Mouse (Mus musculus) urinary bladder, postnatal 10 days (tissue): ENCODE results near the gene Sv2b.
"Not testable (repeated sequence)": the region's sequence is repeated elsewhere in the genome, so short reads cannot be mapped to it uniquely, and the experiment has no call there.

ENCODE experiments used
- DNase-seq: peaks from one replicate; pipeline ENCODE4 v3.0.0; 2022; ENCODE audit warnings: low spot score

Gene Sv2b

DNA sequence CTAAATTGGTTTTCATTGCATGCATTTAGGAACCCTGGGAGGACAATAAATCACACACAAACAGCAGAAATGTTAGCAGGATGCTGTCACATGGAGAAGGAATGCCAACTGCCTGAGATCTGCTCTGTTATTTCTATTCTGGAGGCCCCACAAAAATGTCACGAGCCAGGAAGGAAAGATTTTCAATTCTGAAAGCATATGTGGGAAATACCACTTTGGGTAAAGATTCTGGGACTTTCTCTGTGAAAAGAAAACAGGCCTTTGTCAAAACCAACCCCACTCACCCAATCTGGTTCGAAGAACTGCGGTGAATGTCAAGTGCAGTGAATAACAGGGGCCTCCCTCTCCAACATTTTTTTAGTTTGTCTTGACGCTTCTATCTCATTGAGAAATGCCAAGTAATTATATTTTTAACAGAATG lies 99.8 kb downstream of the Sv2b start:
- DNase-seq: no peak

DNA sequence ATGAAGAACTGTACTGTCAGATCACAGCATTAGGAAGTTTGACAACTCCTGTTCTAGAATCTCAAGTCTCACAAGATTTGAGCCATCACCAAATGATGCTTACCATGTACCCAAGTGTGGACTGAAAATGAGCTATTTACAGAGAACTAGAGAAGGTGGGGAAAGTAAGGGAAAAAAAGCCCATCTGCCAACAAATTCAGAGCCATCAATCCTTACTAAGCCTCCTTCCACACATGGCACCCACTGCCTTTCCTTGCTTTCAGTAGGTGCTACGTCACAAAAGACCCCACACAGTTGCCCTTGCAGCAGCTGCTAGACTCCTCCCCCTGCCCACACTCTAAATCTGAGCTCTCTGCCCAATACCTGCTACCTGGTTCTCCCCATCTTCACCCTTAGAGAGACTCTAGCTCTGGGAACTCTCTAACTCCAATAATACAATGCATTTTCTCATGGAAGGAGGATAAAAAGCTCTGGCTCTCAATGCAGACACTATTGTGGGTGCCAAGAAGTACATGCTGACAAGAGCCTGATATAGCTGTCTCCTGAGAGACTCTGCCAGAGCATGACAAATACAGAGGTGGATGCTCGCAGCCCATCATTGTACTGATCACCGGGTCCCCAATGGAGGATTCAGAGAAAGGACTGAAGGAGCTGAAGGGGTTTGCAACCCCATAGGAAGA lies 101.0 kb downstream of the Sv2b start:
- DNase-seq: no peak

DNA sequence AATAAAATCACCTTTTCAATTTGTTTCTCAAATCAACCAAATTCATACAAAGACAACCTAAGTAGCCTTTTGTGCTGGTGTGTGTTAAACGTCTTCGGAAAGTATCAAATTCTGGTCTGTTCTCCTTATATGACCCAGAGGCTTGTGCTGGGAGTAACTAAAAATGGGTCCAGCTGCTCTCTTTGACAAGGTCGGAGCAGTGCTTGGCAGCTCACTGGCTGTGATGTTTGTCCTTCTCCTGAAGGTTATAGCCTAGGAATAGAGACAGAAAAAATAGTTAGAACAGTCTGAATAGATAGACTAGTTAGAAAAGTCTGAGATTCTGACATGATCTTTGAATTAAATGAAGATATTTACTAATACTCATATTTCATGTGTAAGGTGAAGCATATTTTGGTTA lies 102.4 kb downstream of the Sv2b start:
- no peak for DNase-seq

DNA sequence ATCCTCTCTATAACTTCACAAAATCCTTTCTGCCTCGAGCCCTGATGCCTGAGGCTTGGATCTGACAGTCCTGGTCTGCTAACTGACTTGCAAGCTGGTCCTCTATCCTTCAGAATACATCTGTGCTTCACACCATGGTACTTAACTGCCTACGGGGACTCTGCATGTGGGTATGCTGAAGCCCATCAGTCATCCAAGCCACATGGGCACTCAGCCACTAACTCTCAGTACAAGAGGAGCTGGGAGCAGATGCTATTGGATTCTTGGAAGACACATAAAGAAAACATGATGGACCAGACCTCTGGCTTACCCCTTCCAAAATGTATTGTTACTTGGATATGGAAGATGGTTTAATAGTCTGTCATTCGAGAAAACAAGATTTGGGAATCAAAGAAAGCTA lies 103.7 kb downstream of the Sv2b start:
- no peak for DNase-seq

DNA sequence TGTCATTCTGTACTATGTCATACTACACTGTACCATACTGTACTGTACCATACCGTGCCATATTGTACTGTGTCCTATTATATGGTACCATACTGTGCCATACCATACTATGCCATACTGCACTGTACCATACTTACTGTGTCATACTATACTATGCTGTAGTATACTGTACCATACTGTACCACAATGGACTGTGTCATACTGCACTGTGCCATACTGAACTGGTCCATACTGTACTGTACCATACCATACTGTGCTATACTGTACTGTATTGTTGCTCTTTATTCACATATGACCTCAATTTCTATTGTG lies 114.2 kb downstream of the Sv2b start:
- DNase-seq: not testable (repeated sequence)

DNA sequence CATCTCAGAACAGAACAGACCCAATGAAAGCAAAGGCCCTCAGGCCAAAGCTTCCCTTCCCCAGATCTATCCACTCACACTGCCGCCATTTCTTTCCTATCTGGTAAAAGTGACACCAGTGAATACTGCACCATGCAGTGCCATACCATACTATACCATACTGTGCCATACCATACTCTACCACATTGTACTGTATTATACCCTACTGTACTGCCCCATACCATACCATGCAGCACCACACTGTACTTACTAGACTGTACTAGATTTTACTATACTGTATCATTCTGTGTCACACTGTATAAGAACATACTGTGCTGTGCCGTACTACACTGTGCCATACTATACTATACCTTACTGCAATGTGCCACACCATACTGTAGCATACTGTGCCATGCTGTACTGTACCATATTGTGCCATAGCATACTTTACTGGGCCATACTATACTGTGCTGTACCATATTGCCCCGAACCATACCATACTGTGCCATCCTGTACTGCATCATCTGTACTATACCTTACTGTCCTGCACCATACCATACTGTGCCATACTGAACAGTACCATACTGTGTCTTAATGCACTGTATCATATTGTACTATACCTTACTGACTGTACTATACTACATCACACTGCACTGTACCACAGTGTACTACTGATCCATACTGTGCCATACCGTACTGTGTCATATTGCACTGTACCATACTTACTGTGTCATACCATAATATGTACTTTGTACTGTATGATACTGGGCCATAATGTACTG lies 114.7 kb downstream of the Sv2b start:
- DNase-seq: no peak

DNA sequence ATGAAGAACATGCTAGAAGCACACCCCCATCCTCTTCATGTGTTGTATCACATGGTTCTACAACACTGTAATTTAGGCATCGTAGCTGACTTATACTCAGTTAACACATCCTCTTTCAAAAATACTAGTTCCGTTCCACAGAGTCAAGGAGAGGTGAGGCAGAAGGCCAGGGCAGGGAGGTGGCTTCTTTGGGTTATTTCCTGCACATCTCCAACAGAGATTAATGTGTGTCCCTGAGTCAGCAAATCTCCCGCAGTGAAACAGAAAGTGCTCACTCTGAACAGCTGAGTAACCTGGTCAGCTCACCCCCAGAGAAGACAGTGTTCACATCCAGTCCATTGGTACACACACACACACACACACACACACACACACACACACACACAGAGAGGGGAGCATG lies 118.9 kb downstream of the Sv2b start:
- no peak for DNase-seq

DNA sequence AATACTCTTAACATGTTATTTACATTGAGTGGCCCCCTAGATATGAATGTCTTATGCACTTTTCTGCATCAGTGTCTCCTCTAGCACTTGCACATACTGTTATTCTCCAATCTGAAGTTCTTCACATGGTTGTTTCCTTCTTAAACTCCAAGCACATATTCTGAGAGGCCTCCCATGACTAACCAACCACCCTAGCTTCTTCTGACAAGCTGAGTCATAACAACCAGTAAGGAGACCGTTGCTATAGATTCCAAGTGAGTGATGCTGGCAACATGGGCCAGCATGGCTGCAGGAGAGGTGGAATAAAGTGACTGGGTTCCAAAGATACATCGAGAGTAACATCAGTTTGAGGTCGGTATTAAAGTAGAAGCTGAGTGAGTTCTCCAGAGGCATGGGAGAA lies 134.0 kb downstream of the Sv2b start:
- no peak for DNase-seq

DNA sequence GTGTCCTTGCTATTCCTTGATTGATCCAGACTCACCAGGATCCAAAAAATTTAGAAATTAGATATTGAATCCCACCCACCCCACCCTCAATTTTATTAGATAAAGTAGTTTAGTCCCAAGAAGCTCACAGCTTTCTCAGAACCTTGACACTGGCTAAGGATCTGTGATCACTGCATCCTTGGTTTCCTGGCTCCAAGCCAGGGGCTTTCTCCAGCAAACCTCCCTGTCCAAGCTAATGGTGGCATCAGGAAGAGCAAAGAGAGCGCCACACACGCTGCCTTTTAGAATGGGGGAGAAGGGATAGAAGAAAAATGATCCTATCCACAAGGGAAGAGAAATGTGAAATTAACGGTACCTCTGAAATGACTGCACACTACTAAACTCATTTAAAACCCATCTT lies 141.6 kb downstream of the Sv2b start:
- no peak for DNase-seq

DNA sequence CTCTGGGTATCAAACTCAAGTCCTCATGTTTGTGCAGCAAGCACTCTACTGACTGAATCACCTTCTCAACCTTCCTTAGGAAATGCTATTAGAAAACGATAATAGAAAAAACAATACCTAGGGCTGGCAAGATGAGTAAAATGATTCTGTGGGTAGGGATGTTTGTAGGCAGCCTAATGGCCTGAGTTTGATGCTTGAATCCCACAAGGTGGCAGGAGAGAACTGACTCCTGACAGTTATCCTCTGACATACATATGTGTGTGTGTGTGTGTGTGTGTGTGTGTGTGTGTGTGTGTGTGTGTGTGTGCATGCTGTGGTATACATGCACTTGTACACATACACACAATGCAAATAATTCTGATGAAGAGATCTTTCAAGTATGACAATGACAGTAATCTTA lies 161.9 kb downstream of the Sv2b start:
- no peak for DNase-seq

DNA sequence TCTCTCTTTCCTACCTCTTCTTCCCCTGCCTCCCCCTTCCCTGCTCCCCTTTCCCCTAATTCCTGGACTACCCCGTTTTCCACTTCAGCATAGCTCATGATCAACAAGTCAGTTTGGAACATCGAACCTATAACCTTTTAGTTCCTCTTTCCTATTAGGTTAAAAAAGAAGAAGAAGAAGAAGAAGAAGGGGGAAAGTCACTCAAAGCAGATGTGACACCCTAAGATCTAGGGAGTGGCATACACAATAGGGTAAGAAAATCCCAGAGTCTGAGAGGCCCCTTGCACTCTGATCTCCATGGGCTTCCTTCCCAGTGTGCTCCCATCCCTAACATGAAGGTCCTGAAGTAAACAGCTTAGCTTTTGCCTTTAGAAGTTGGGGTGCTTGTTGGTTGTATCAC lies 166.3 kb downstream of the Sv2b start:
- no peak for DNase-seq

DNA sequence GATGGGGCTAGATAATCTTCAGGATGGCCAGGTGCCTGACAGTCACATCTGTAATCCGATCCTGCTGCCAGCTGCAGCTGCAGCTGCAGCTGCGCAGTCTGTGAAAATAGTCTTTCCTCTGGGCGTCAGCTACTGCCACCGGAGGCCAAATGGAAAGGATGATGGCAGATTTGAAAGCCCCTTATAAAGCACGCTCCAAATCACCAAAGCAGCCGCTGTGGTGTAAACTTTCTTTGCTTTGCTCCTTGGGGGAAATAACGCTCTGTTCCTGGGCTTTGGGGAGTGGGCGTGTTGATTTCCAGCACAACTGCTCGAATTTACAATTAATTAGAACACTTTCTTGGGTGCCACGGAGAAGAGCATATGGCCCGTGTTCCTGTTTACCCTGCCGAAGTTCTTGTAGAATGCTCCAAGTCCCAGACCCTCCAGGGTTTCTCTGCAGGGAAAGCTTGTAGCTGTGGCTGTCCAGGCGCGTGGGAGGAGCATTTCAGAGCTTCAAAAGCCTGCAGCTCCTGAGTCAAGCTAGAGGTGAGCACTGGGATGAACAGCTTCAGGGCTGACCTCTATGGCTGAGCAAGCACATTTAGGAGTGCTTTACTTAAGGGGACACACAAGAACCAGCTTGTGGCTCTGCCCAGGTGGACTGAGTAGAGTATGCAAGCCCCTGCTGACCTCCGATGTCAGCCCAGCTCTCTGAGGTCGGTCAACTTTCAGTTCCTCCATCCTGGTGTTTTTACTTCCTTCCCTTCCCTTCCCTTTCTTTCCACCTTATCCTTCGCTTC lies 167.0 kb downstream of the Sv2b start:
- DNase-seq: no peak

DNA sequence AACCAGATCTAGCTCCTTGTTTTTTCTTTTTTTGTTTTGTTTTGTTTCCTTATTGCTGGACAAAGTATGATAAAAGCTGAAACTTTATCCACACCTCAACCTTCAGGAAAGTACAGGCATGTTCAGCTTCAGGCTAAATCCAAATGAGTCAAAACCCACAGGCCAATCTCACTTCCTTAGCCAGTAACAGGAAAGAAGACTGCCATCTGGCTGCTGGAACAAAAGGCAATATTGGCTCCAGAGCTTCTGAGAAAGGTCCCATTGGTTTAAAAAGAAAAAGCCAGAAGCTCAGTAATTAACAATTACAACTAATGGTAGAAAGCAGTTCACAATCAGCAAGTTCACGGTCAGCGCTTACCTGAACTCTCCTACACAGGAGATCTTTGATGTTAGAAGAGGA lies 169.8 kb downstream of the Sv2b start:
- no peak for DNase-seq

DNA sequence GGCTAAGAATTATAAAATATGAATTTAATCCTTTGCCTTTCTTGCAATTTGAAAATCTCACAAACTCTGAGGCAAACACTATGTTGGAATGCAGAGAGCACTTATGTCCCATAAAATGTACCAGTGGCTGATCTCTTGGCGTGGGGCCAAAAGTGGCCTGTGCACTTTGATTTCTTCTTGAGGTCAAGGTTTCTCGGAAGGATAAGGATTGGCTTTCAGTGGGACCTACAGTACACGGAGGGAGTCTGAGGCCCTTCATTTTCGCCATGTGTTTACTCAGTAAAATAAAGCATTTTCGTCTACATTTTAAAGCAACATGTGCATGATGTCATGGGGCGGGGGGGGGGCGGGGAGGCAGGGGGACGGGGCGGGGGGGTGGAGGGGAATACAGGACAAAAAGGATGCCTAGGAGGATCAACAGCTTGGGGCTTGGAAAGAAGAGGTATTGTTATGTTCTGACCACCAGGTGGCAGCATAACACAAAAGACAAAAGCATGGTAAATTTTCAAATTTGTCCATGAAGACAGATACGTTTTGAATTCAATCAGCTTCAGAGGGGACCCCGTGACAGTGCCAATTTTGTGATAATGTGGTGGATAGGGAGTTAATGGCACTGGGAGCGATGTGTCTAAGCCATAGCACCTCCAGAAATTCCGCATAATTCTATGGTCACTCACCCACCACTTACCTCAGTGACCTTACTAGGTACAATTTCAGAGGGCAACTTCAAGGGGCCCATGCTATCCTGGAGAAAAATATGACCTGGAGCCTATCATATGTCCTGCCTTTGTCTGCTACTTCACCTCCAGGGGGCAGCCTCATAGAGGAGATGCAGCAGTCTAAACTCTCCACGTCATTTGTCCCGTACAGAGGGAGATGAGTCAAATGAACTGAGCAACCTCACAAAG lies 174.1 kb downstream of the Sv2b start:
- no peak for DNase-seq

DNA sequence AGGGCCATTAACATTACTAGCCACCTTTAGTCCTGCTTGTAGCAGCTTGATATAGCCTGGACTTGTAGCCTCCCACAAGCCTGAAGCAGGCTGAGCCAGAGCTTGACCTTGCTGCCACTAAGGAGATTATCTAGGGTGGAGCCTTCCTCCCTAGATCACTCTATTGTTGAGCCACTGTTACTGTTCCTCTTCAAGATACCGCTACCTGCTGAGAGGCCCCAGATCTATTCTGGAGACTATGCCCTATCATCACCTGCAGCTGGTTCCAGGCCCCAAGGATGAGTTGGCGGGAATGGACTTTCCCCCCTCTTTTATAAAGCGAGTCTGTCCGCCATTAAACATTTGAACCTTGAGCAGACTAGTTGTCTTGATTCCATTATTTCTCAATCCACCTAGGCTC lies 181.0 kb downstream of the Sv2b start:
- DNase-seq: no peak

DNA sequence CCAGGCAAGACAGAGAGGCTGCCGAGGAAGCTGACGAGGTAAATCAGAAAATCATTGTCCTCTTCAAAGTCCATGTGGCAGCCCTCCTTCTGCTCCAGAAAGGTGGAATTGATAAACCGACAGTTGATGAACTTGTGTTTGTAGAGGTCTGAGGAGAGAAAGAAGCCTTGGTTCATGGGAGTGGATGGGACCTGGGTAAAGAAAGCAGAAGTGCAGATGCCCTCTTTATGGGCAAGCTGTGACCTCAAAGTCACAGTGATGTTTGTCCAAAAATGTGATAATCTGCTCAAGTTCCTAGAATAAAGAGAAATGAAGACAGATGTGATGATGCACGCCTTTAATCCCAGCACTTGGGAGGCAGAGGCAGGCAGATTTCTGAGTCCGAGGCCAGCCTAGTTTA lies 185.0 kb downstream of the Sv2b start:
- no peak for DNase-seq

DNA sequence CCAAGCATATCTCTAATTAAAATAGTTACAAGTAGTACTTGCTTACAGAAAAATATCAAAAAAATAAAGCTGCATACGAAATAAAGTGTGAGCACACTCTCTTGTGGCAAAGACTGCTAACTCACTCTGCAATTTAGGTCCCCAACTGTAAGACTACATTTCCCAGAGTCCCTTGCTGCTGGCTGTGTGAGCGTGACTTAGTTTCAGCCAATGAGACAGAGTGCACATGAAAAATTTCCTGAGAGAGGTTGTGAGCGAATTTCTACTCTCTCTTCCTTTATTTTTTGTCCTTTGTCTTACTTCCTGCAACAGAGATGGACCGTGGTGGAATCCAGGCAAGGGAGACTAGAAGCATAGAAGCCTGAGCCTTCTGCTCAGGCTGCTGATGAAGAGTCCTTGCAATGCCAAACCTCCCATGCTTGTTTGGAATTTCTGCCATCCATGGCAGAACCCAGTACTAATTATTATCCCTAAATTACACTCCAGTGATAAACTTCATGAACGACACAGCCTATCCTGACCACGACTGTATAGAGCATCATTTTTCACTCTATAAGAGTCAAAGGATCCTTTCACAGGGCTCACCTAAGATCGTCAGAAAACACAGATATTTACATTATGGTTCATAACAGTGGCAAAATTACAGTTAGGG lies 190.9 kb downstream of the Sv2b start:
- no peak for DNase-seq

DNA sequence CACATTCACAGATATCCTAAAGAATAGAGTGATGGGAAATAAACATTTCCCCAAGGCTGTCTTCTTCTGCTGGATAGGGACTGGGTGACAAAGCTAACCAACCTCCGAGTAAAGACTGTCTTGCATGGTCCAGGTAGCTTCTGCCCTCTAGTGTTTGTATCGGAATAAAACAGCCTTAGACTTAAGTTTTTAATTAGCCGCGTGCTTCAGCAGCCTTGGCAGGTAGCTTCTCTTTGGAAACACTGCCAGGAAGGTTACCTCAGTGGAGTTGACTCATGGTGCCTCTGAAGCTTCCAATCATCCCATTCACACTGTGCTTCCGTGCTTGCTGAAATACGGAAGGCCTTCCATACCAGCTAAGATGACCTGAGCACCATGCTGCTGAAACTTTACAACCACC lies 198.4 kb downstream of the Sv2b start:
- DNase-seq: no peak

DNA sequence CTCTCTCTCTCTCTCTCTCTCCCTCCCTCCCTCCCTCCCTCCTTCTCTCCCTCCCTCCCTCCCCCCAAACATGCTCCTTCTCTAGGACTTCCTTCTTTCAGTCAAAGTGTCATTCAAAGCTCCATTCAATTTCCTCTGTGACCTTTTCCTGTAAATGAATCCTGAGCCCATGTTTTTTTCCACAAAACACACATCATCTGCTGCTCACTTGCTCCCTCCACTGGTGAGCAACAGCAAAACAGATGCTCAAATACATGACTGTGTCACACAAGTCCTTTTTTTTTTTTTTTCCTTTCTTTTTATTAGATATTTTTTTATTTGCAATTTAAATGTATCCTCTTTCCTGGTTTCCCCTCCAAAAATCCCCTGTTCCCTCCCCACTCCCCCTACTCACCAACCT lies 201.6 kb downstream of the Sv2b start:
- no peak for DNase-seq

DNA sequence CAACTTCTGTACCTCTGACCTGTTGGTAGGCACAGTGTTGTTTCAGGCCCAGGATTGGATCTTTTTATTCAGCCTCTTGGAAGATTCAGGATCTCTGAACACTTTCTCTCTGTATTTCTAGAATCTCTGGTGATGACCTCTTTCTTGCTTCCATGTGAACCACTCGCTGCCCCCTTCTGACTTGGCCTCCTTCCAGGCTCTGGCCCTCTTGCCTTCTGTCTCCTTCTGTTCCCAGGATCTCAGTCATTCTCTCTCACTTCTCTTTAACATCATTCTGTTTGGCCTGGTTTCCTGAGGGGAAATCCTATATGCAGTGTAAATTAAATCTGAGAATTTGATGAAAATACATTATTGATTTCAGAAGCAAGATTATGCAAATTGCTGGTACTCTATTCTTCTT lies 205.2 kb downstream of the Sv2b start:
- no peak for DNase-seq

DNA sequence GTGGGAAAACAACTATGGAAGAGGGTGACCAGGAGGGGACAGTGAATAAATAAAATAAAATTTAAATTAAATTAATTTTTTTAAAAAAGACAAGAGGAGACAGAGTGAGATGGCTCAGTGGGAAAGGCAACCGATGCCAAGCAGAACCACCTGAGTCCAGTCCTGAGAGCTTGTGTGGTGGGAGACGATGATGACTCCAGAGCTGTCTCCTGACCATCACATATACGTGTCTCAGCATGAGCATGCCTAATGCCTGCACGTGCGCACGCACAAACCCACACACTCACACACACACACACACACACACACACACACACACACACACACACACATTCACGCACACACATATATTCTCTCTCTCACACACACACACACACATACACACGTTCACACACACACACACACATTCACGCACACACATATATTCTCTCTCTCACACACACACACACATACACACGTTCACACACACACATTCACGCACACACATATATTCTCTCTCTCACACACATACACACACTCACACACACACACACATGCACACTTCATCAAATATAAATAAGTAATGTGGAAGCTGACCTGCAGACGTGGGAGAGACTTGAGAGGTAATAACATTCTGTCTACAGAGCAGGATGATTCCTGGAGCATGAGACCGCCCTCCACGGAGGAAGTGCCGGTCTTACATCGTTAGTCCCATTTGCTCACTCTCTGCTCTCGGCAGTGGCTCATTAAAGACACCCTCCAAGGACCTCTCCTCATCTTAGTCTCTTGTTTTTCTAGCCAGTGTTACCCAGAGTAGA lies 206.3 kb downstream of the Sv2b start:
- no peak for DNase-seq
